Mouse (Mus musculus) neutrophil, adult 5-6 weeks (primary cell): ENCODE results near the gene Cabin1. TPM values are rescaled to one million over a fixed set of nuclear protein-coding genes. Genes with fewer than 3 reads are reported as not detected.

Source experiments
- ATAC-seq: fragments of 151-379, 151-347 bp; 2 replicates; pipeline ENCODE4 v1.8.0; 2017; ENCODE audit warnings: mild to moderate bottlenecking, moderate TSS enrichment; ENCODE audit not compliant: insufficient number of reproducible peaks, poor library complexity, low FRiP score, severe bottlenecking; ENCODE audit errors: extremely low read depth
- total RNA-seq: library from RNA; stranded (forward); fragments of 200-1000 nt; gene quantifications from 2 replicates; pipeline ENCODE4 v1.2.3, GENCODE M21; 2017

Gene Cabin1
- total RNA-seq, 1 experiment from 2014 or later: 43.8 TPM

GRCm38 (mm10) chr10:75647362-75647761, 116.8 kb downstream of the Cabin1 start:
- no peak for ATAC-seq

DNA sequence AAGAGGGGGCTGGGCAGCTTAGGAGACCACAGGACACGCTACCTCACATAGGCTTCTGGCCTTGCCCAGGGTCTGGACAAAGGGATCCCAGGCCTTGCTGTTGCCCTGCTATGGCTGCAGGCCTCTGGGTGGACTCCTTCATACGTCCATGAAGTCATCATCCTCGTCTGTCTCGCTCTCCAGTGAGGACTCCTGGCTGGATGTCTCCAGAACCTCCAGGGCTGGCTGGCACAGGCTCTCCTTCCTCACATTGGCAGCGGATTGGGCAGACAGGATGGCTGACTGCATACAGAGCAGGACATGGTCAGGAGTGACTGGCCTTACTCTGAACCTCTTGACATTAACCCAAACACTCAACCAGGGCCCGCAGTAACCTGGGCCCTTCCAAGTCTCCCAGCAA, 117.7 kb downstream of the Cabin1 start:
- no peak for ATAC-seq

- ATAC-seq: no peak
Measured at GRCm38 (mm10) chr10:75645616-75646015, 118.5 kb downstream of the Cabin1 start.

GRCm38 (mm10) chr10:75643741-75644343, 120.3 kb downstream of the Cabin1 start, which contains the start of gene Susd2:
Gene Susd2 (minus strand): TSS chr10:75644008.
- no peak; the same call in 1 of the 2 replicates for ATAC-seq

DNA sequence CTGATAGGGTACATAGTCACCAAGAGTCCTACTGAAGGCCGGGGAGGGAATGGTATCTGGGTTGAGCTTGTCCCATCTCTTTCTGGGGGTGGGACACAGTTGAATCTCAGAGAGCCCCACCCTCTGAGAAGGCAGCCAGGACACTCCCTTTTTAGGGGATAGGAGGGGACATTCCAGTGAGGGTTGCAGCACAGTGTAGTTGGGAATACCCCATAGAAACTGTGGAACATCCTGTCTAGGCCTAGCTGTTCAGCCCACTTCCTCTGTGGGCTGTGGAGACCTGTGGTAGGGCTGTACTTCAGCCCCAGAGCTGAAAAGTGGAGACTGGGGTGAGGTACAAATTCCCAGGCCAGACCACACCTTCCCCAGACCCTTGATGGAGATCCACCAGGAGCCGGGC, 121.2 kb downstream of the Cabin1 start:
- no peak for ATAC-seq

GRCm38 (mm10) chr10:75642436-75642835, 121.7 kb downstream of the Cabin1 start:
- no peak for ATAC-seq

GRCm38 (mm10) chr10:75641721-75642222, 122.4 kb downstream of the Cabin1 start:
- no peak for ATAC-seq

DNA sequence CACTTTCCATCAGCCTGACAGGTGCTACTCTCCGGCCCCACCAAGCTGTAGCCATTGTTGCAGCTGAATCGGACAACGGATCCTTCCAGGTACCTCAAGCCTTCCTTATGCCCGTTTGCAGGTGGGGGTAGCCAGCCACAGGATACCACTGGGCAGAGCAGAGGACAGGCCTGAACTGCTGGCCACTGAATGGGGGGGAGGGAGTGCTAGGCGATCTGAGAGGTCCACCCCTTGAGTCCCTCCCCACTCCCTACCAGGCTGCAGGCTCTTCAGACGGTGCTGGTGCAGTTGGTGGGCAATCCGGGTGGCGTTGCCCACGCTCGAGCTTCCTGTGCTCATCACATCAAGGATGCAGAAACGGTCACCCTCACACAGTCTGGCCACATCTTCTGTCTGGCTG, 126.4 kb downstream of the Cabin1 start:
- ATAC-seq: no peak

- no peak for ATAC-seq
Measured at GRCm38 (mm10) chr10:75636084-75636786, 127.9 kb downstream of the Cabin1 start.

GRCm38 (mm10) chr10:75635693-75636055, 128.5 kb downstream of the Cabin1 start:
- ATAC-seq: peak; percentile 77

GRCm38 (mm10) chr10:75635019-75635692, 129.0 kb downstream of the Cabin1 start:
- no peak for ATAC-seq

GRCm38 (mm10) chr10:75634610-75635009, 129.5 kb downstream of the Cabin1 start:
- ATAC-seq: no peak

DNA sequence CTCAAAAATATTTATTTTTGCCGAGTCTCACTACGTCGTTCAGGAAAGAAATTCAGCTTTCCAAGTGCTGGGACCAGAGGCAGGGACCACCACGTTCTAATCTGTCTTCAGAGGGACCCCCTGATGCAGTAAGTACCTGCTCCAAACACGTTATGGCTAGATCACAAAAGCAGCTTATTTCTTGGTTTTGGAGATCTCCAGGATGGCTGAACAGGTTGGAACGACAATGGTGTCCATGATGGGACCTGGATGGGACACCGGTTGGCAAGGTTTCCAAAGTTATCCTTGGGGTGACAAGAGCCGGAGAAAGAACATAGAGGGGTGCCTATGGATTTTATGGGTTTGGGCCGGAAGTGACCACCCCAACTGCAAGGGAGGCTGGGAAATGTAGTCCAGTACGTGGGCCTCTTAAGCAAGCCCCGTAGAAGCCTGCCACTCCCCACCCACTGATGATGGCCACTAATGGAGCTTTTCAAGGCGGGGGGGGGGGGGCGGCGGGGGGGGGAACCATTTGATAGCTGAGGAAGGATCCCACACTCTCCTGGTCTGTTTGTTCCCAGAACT, 130.5 kb downstream of the Cabin1 start:
- ATAC-seq: no peak

DNA sequence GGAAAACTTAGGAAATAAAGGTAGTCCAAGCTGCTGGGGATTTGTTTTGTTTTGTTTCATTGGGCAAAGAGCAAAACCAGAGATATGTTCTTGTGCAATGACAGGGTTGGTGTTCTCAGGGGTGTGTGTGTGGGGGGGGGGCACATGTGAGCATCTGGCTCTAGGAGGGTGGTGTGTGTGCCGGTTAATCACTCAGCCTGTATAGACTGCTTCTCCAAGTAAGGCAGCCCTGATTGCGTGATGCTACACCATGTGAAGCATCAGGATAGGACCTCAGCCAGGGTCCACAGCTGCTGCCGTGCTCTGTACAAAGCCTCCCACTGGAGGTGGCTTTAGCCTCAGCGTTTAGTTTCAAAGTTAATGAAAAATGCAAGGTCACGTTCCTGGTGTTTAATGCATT, 131.1 kb downstream of the Cabin1 start:
- no peak for ATAC-seq

GRCm38 (mm10) chr10:75632633-75633032, 131.5 kb downstream of the Cabin1 start:
- no peak for ATAC-seq

- no peak for ATAC-seq
Measured at GRCm38 (mm10) chr10:75627490-75627889, 136.7 kb downstream of the Cabin1 start.

- no peak for ATAC-seq
Measured at GRCm38 (mm10) chr10:75626991-75627390, 137.2 kb downstream of the Cabin1 start.

- no peak for ATAC-seq
Measured at GRCm38 (mm10) chr10:75625920-75626319, 138.2 kb downstream of the Cabin1 start.

GRCm38 (mm10) chr10:75620818-75621217, 143.3 kb downstream of the Cabin1 start:
- ATAC-seq: no peak

- no peak for ATAC-seq
Measured at GRCm38 (mm10) chr10:75616044-75616443, 148.1 kb downstream of the Cabin1 start.
